Mouse (Mus musculus): Measurements from ENCODE around the gene Cux1.

The Cux1 gene

DNA sequence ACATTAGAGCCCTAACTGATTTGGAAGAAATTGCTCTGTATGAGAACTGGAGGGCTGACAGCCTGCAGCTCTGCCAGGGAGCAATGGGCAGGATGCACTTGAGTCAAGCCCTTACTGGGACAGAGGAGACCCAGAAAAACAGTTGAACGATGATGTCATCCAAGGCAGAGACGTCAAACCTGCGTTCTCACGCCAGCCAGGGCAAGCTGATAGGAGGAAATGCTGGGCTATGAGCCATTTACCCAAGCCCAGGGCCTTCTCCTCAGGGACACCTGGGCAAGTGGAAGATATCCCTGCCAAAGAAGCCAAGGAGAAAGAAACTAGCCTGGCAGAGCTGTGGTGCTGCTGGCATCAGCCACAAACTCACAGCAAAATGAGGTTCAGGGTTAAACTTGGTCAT, 242.8 kb downstream of the Cux1 start:
- DNase-seq (ENCODE audit: low read depth, low spot score), result no peak

GRCm38 (mm10) chr5:136321378-136321777, 245.9 kb downstream of the Cux1 start:
- no peak for DNase-seq (ENCODE audit: low read depth, low spot score)

DNA sequence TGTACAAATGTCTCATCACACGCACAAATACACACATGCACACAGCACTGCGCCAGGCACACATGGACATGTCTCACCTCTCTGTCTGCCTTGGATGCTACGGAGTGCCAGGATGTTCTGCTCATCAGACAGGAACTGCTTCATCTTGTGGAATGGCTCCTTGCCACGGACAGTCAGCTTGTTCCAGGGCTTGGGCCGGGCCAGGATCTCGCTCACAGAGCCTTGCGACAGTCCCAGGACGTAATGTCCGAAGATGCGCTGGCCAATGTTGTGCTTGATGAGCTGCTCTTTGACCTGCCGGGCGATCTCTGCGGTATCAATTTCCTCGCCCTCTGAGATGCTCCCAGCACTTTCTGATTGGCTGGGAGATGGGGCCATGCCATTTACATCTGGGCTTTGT, 254.7 kb downstream of the Cux1 start:
- DNase-seq (ENCODE audit: low read depth, low spot score), result no peak

- DNase-seq (ENCODE audit: low read depth, low spot score), result no peak
These were observed 255.1 kb downstream of the Cux1 start for GRCm38 (mm10) chr5:136312166-136312565.

GRCm38 (mm10) chr5:136306254-136306653, 261.0 kb downstream of the Cux1 start:
- no peak for DNase-seq (ENCODE audit: low read depth, low spot score)

- DNase-seq (ENCODE audit: low read depth, low spot score), result no peak
These were observed 263.8 kb downstream of the Cux1 start for GRCm38 (mm10) chr5:136303409-136303983.

GRCm38 (mm10) chr5:136300880-136301279, 266.4 kb downstream of the Cux1 start:
- no peak for DNase-seq (ENCODE audit: low read depth, low spot score)

- no peak for DNase-seq (ENCODE audit: low read depth, low spot score)
These were observed 269.6 kb downstream of the Cux1 start for GRCm38 (mm10) chr5:136297691-136298090.

DNA sequence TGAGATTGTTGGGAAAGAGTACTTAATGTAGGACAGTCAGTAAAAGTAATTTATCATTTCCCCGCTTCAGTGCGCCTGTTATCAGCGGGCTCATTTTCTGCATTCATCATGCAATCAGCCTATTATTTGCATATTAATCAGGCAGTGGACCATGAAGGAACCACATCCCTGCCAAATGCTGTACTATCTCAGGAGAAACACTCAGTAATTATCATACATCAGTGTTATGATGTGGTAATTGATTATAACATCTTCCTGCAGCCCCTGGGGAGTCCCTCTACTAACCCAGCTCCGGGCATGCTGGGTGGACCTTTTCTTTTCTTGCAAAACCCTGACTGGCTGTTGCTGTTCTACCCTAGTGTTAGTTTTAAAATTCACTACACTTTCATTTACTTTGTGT, 270.4 kb downstream of the Cux1 start:
- DNase-seq (ENCODE audit: low read depth, low spot score), result peak; percentile 27

GRCm38 (mm10) chr5:136292971-136293418, 274.3 kb downstream of the Cux1 start:
- DNase-seq (ENCODE audit: low read depth, low spot score), result no peak

GRCm38 (mm10) chr5:136292361-136292760, 274.9 kb downstream of the Cux1 start:
- DNase-seq (ENCODE audit: low read depth, low spot score), result no peak

DNA sequence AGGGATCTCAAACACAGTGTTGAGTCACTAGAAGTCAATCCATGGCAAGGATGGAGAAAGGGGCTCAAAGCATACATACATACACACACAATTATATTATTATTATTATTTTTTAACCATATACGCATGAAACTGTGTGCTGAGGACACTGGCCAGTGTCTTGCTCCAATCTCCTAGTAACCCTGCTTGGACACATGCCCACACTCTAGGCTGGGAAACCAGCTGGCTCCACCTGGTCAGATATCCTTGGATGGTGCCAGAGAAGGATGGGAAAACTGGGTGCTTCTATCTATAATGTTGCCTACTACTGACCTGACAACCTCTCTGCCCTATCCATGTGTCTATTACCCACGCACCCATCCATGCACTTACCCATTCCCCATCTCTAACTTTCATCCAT, 275.7 kb downstream of the Cux1 start:
- DNase-seq (ENCODE audit: low read depth, low spot score), result no peak

DNA sequence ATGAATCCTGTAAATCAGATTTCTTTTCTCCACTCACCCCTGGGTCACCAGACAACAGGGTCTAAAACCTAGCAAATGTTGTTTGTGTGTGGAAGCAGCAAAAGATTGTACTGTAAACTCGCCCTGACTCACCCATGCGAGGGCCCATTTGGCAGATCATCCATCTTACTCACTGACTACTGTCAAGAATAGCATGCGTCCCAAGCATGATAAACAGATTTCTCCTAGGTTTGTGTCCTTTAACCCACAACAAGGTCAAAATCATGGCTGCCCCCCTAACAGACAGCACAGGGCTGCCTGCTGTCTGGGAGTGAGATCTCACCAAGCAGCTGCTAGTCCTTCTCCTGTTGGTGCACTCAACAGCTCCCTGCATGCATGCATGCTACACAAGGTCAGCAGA, 277.5 kb downstream of the Cux1 start:
- DNase-seq (ENCODE audit: low read depth, low spot score), result no peak

GRCm38 (mm10) chr5:136288351-136289081, 278.8 kb downstream of the Cux1 start:
- DNase-seq (ENCODE audit: low read depth, low spot score), result no peak

- no peak for DNase-seq (ENCODE audit: low read depth, low spot score)
These were observed 280.7 kb downstream of the Cux1 start for GRCm38 (mm10) chr5:136286566-136286965.

GRCm38 (mm10) chr5:136285106-136285505, 282.2 kb downstream of the Cux1 start:
- no peak for DNase-seq (ENCODE audit: low read depth, low spot score)

- no peak for DNase-seq (ENCODE audit: low read depth, low spot score)
These were observed 285.9 kb downstream of the Cux1 start for GRCm38 (mm10) chr5:136281351-136281750.

- DNase-seq (ENCODE audit: low read depth, low spot score), result no peak
These were observed 292.6 kb downstream of the Cux1 start for GRCm38 (mm10) chr5:136274739-136275138.

GRCm38 (mm10) chr5:136269937-136270336, 297.4 kb downstream of the Cux1 start:
- no peak for DNase-seq (ENCODE audit: low read depth, low spot score)

- DNase-seq (ENCODE audit: low read depth, low spot score), result no peak
These were observed 301.2 kb downstream of the Cux1 start for GRCm38 (mm10) chr5:136266077-136266476.

DNA sequence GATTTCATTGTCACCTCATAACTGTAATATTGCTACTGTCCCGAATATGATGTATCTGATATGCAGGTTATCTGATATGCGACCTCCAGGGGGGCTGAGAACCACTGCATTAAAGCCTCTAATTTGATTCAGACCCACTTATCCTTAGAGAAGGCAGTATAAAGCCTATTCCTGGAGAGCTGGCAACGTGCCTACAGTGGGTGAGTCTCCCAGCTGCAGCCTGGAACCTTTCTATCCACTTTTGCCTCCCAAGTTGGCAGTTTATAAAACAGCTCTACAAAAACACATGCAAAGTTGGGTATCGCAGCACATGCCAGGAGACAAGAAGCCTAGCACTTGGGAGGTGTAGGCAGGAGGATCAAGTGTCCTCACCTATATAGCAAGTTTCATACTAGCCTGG, 303.9 kb downstream of the Cux1 start:
- no peak for DNase-seq (ENCODE audit: low read depth, low spot score)

GRCm38 (mm10) chr5:136258919-136259318, 308.4 kb downstream of the Cux1 start:
- DNase-seq (ENCODE audit: low read depth, low spot score), result peak; percentile 38

- DNase-seq (ENCODE audit: low read depth, low spot score), result peak; percentile 78
These were observed 314.4 kb downstream of the Cux1 start for GRCm38 (mm10) chr5:136252899-136253298.

Measured in retina, postnatal 7 days (tissue).